Mouse (Mus musculus): Measurements from ENCODE around the gene C5ar2. TPM values are rescaled to one million over a fixed set of nuclear protein-coding genes. Genes with fewer than 3 reads are reported as not detected.
A peak's percentile ranks its signal among the peaks of the same experiment; 100 is the strongest.
"Not testable (repeated sequence)": the region's sequence is repeated elsewhere in the genome, so short reads cannot be mapped to it uniquely, and the experiment has no call there.

The C5ar2 gene
- polyA plus RNA-seq, 1 experiment from 2014 or later = not detected

- Histone ChIP-seq H3K27me3 (ENCODE audit: control insufficient read depth, insufficient read depth, low read length) (no peaks in the 10 kb centered on the region), H3K4me2 (ENCODE audit: low read depth, severe bottlenecking) (no peak overlapping the region), H3K9me3 (ENCODE audit: control insufficient read depth, low read length) (peaks cover 3% of the 10 kb centered on the region; the same call in 1 of the 2 replicates), H3K36me3 (ENCODE audit: control insufficient read depth, insufficient read depth, low read length) (no peaks in the 10 kb centered on the region), H3K4me1 (ENCODE audit: control insufficient read depth, insufficient read depth, low read length) (no peaks in the 10 kb centered on the region), H3K27ac (replicated peaks; ENCODE audit: low read depth, low read length) (no peak overlapping the region), H3K4me3 (ENCODE audit: low read depth, low read length) (no peak overlapping the region), H3K9ac (ENCODE audit: low read length) (no peak overlapping the region)
- no peak for DNase-seq (ENCODE audit: low spot score)
- no peak for ATAC-seq (ENCODE audit: insufficient number of reproducible peaks, low FRiP score, low TSS enrichment, low read depth)
- 88% methylated on average over 5 of the region's 5 CpGs for WGBS
These were observed 19.9 kb upstream of the C5ar2 start for GRCm38 (mm10) chr7:16263843-16264242.

- H3K4me3 ChIP-seq (ENCODE audit: low read depth, low read length) = no peak overlapping the region
- H3K4me2 ChIP-seq (ENCODE audit: low read depth, severe bottlenecking) = no peak overlapping the region
- H3K27me3 ChIP-seq (ENCODE audit: control insufficient read depth, insufficient read depth, low read length) = no peaks in the 10 kb centered on the region
- H3K9ac ChIP-seq (ENCODE audit: low read length) = no peak overlapping the region
- ATAC-seq (ENCODE audit: insufficient number of reproducible peaks, low FRiP score, low TSS enrichment, low read depth) (no peak), DNase-seq (ENCODE audit: low spot score) (peak; percentile 79)
- 27% methylated on average over 8 of the region's 8 CpGs for WGBS
- no peaks in the 10 kb centered on the region for H3K36me3 ChIP-seq (ENCODE audit: control insufficient read depth, insufficient read depth, low read length)
- H3K27ac ChIP-seq (replicated peaks; ENCODE audit: low read depth, low read length) = no peak overlapping the region
- no peaks in the 10 kb centered on the region for H3K4me1 ChIP-seq (ENCODE audit: control insufficient read depth, insufficient read depth, low read length)
- peaks cover 3% of the 10 kb centered on the region; the same call in 1 of the 2 replicates for H3K9me3 ChIP-seq (ENCODE audit: control insufficient read depth, low read length)
These were observed 19.2 kb upstream of the C5ar2 start for GRCm38 (mm10) chr7:16263015-16263787.

- 62% methylated on average over 1 of the region's 1 CpGs for WGBS
- H3K4me3 ChIP-seq (ENCODE audit: low read depth, low read length) = no peak overlapping the region
- no peak for DNase-seq (ENCODE audit: low spot score)
- H3K4me1 ChIP-seq (ENCODE audit: control insufficient read depth, insufficient read depth, low read length) = no peaks in the 10 kb centered on the region
- H3K27me3 ChIP-seq (ENCODE audit: control insufficient read depth, insufficient read depth, low read length) = no peaks in the 10 kb centered on the region
- H3K9ac ChIP-seq (ENCODE audit: low read length) = no peak overlapping the region
- H3K9me3 ChIP-seq (ENCODE audit: control insufficient read depth, low read length) = peaks cover 3% of the 10 kb centered on the region; the same call in 1 of the 2 replicates
- H3K36me3 ChIP-seq (ENCODE audit: control insufficient read depth, insufficient read depth, low read length) = no peaks in the 10 kb centered on the region
- no peak overlapping the region for H3K27ac ChIP-seq (replicated peaks; ENCODE audit: low read depth, low read length)
- no peak overlapping the region for H3K4me2 ChIP-seq (ENCODE audit: low read depth, severe bottlenecking)
- no peak for ATAC-seq (ENCODE audit: insufficient number of reproducible peaks, low FRiP score, low TSS enrichment, low read depth)
These were observed 17.1 kb upstream of the C5ar2 start for GRCm38 (mm10) chr7:16261097-16261496.

GRCm38 (mm10) chr7:16259110-16259590 is 15.2 kb upstream of the C5ar2 start, which contains the start of gene C5ar1:
Gene C5ar1, minus strand, starts transcription at chr7:16259540.
- 81% methylated on average over 5 of the region's 5 CpGs for WGBS
- Histone ChIP-seq H3K9me3 (ENCODE audit: control insufficient read depth, low read length) (no peaks in the 10 kb centered on the region), H3K4me1 (ENCODE audit: control insufficient read depth, insufficient read depth, low read length) (no peaks in the 10 kb centered on the region), H3K4me3 (ENCODE audit: low read depth, low read length) (no peak within 1 kb of the TSS), H3K27me3 (ENCODE audit: control insufficient read depth, insufficient read depth, low read length) (no peaks in the 10 kb centered on the region), H3K9ac (ENCODE audit: low read length) (no peak within 1 kb of the TSS), H3K4me2 (ENCODE audit: low read depth, severe bottlenecking) (no peak within 1 kb of the TSS), H3K27ac (replicated peaks; ENCODE audit: low read depth, low read length) (no peak within 1 kb of the TSS), H3K36me3 (ENCODE audit: control insufficient read depth, insufficient read depth, low read length) (no peaks in the 10 kb centered on the region)
- DNase-seq (ENCODE audit: low spot score) = no peak
- no peak for ATAC-seq (ENCODE audit: insufficient number of reproducible peaks, low FRiP score, low TSS enrichment, low read depth)

- Histone ChIP-seq H3K9ac (ENCODE audit: low read length) (no peak overlapping the region), H3K4me1 (ENCODE audit: control insufficient read depth, insufficient read depth, low read length) (no peaks in the 10 kb centered on the region), H3K27me3 (ENCODE audit: control insufficient read depth, insufficient read depth, low read length) (no peaks in the 10 kb centered on the region), H3K4me3 (ENCODE audit: low read depth, low read length) (no peak overlapping the region), H3K4me2 (ENCODE audit: low read depth, severe bottlenecking) (no peak overlapping the region), H3K36me3 (ENCODE audit: control insufficient read depth, insufficient read depth, low read length) (no peaks in the 10 kb centered on the region), H3K27ac (replicated peaks; ENCODE audit: low read depth, low read length) (no peak overlapping the region), H3K9me3 (ENCODE audit: control insufficient read depth, low read length) (no peaks in the 10 kb centered on the region)
- 86% methylated on average over 11 of the region's 11 CpGs for WGBS
- ATAC-seq (ENCODE audit: insufficient number of reproducible peaks, low FRiP score, low TSS enrichment, low read depth) (no peak), DNase-seq (ENCODE audit: low spot score) (no peak)
These were observed 13.9 kb upstream of the C5ar2 start for GRCm38 (mm10) chr7:16257830-16258229.

- H3K9me3 ChIP-seq (ENCODE audit: control insufficient read depth, low read length); H3K27me3 ChIP-seq (ENCODE audit: control insufficient read depth, insufficient read depth, low read length); H3K36me3 ChIP-seq (ENCODE audit: control insufficient read depth, insufficient read depth, low read length); H3K9ac ChIP-seq (ENCODE audit: low read length); H3K27ac ChIP-seq (replicated peaks; ENCODE audit: low read depth, low read length); ATAC-seq (ENCODE audit: insufficient number of reproducible peaks, low FRiP score, low TSS enrichment, low read depth); DNase-seq (ENCODE audit: low spot score); H3K4me2 ChIP-seq (ENCODE audit: low read depth, severe bottlenecking); H3K4me1 ChIP-seq (ENCODE audit: control insufficient read depth, insufficient read depth, low read length); H3K4me3 ChIP-seq (ENCODE audit: low read depth, low read length): not testable (repeated sequence)
- WGBS = 79% methylated on average over 4 of the region's 4 CpGs
These were observed 12.0 kb upstream of the C5ar2 start for GRCm38 (mm10) chr7:16255963-16256362.

- Histone ChIP-seq H3K4me3 (ENCODE audit: low read depth, low read length) (no peak overlapping the region), H3K36me3 (ENCODE audit: control insufficient read depth, insufficient read depth, low read length) (no peaks in the 10 kb centered on the region), H3K27me3 (ENCODE audit: control insufficient read depth, insufficient read depth, low read length) (no peaks in the 10 kb centered on the region), H3K9ac (ENCODE audit: low read length) (no peak overlapping the region), H3K4me2 (ENCODE audit: low read depth, severe bottlenecking) (no peak overlapping the region), H3K4me1 (ENCODE audit: control insufficient read depth, insufficient read depth, low read length) (no peaks in the 10 kb centered on the region), H3K9me3 (ENCODE audit: control insufficient read depth, low read length) (no peaks in the 10 kb centered on the region), H3K27ac (replicated peaks; ENCODE audit: low read depth, low read length) (no peak overlapping the region)
- DNase-seq (ENCODE audit: low spot score) = no peak
- ATAC-seq (ENCODE audit: insufficient number of reproducible peaks, low FRiP score, low TSS enrichment, low read depth) = no peak
- WGBS = 67% methylated on average over 4 of the region's 4 CpGs
These were observed 10.2 kb upstream of the C5ar2 start for GRCm38 (mm10) chr7:16254195-16254594.

- no peaks in the 10 kb centered on the region for H3K27me3 ChIP-seq (ENCODE audit: control insufficient read depth, insufficient read depth, low read length)
- no peak overlapping the region for H3K4me3 ChIP-seq (ENCODE audit: low read depth, low read length)
- no peaks in the 10 kb centered on the region for H3K36me3 ChIP-seq (ENCODE audit: control insufficient read depth, insufficient read depth, low read length)
- DNase-seq (ENCODE audit: low spot score) (no peak), ATAC-seq (ENCODE audit: insufficient number of reproducible peaks, low FRiP score, low TSS enrichment, low read depth) (no peak)
- 81% methylated on average over 5 of the region's 5 CpGs for WGBS
- no peaks in the 10 kb centered on the region for H3K9me3 ChIP-seq (ENCODE audit: control insufficient read depth, low read length)
- no peak overlapping the region for H3K4me2 ChIP-seq (ENCODE audit: low read depth, severe bottlenecking)
- no peak overlapping the region for H3K9ac ChIP-seq (ENCODE audit: low read length)
- H3K4me1 ChIP-seq (ENCODE audit: control insufficient read depth, insufficient read depth, low read length) = no peaks in the 10 kb centered on the region
- H3K27ac ChIP-seq (replicated peaks; ENCODE audit: low read depth, low read length) = no peak overlapping the region
These were observed 6.7 kb upstream of the C5ar2 start for GRCm38 (mm10) chr7:16250687-16251086.
